Mouse (Mus musculus) brain, embryonic 14.5 days (tissue): ENCODE measurements around the gene AF067063. TPM values are rescaled to one million over a fixed set of nuclear protein-coding genes. Genes with fewer than 3 reads are reported as not detected.

Experiments
- DNase-seq: peaks from one replicate; pipeline ENCODE4 v3.0.0-alpha.2; 2011; ENCODE audit warnings: low read depth
- CTCF ChIP-seq: fragments of 200-500 bp; IDR thresholded peaks from 2 replicates; pipeline ENCODE4 v1.5.1; 2012; ENCODE audit warnings: inconsistent platforms, mild to moderate bottlenecking, moderate library complexity, borderline replicate concordance; ENCODE audit not compliant: insufficient read depth, insufficient read length; ENCODE audit errors: extremely low read depth
- POLR2A ChIP-seq: fragments of 200-500 bp; IDR thresholded peaks from 2 replicates; pipeline ENCODE4 v1.6.1; 2012; ENCODE audit warnings: mild to moderate bottlenecking, inconsistent platforms, borderline replicate concordance; ENCODE audit not compliant: poor library complexity, insufficient read depth, insufficient read length, severe bottlenecking; ENCODE audit errors: extremely low read depth
- polyA plus RNA-seq: library from polyadenylated mRNA; depleted of rRNA; stranded (reverse); fragments of >200 nt; gene quantifications from 2 replicates; pipeline ENCODE4 v1.2.3, GENCODE M21; 2012; rRNA removed

Gene AF067063
- polyA plus RNA-seq, 1 experiment: 0.23 TPM

GRCm38 (mm10) chr13:119791580-119792135 lies 38.4 kb downstream of the AF067063 start:
- DNase-seq: peak; percentile 49
- no peak for TF ChIP-seq POLR2A
- TF ChIP-seq CTCF: no peak

DNA sequence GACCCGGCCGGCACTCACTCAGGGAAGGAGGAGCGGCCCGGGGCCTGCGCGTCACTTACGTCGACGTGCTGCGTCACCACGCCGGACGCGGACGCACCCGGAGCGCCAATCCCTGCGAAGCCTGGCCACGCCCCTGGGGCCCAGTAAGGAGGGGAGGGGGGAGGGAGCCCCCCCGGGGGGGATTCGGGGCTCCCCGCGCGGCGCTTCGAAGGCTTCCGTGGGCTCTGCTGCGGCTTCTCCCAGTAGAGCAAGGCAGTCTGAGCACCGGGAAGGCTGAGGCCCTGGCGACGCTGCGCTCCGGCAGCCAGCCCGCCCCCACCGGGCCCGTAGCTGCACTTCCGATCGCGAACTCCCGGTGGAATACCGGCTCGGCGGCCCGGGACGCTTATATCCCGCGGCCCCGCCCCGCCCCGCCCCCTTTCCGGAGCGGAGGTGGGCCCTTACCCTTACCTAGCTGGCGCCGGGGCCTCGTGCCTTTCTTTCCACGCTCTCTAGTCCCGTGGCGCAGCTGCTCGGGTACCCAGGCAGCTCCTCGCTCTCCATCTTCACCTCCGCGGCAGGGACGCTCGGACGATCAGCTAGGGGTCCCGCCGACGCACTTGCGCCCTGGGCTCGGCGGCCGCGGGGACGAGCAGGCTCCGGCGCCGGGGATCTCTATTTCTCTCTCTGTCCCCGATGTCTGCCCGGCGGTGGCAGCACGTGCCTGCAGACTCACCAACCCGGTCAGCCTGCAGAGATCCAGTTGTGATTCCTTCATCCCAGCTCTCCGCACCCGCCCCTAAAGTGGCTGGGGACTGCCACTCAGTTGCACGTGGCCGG lies 39.0 kb downstream of the AF067063 start, which contains the start of gene Zfp131:
TSS of gene Zfp131 (minus strand) at position 129 of the 819 bp plus-strand sequence.
- peak; percentile 99 for DNase-seq
- TF ChIP-seq POLR2A (peak; percentile 55; the same call in 1 of the 2 replicates), CTCF (no peak)

GRCm38 (mm10) chr13:119789851-119790717 lies 39.9 kb downstream of the AF067063 start:
- DNase-seq: peak; percentile 90
- TF ChIP-seq CTCF: no peak
- TF ChIP-seq POLR2A: peak; percentile 50; the same call in 1 of the 2 replicates

DNA sequence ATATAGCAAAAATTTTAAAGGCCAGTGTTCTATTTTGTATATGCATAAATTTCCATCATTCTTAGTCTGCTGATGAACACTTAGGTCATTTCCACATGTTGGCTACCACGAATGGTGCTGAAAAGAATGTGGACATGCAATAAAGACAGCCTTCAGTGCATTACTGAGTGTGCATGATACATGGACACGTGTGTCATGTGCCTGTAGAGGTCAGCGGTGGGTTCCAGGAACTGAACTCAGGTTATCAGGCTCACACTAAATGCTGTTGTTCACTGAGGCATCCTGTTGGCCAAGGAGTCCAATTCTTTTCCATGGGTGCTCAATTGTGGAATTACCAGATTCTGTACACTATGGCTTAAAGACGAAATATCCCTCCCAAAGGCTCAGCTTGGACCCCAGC lies 46.4 kb downstream of the AF067063 start:
- no peak for DNase-seq
- TF ChIP-seq CTCF: peak; percentile 3; the same call in 1 of the 2 replicates
- no peak for TF ChIP-seq POLR2A

Other genes with a start within 250 kb of the AF067063 start
- 0.29 and 0.30 TPM in 2 replicates for gene Ccl28, start 206.4 kb downstream of the AF067063 start, polyA plus RNA-seq
- gene Hmgcs1, start 139.8 kb downstream of the AF067063 start, polyA plus RNA-seq: 234 and 317 TPM in 2 replicates
- gene Nim1k, start 74.3 kb downstream of the AF067063 start, polyA plus RNA-seq: 1.1 and 1.8 TPM in 2 replicates
- 27.2 and 33.4 TPM in 2 replicates for gene Zfp131, start 39.3 kb downstream of the AF067063 start, polyA plus RNA-seq
- not detected in 2 replicates for gene D13Ertd608e, start 5.8 kb upstream of the AF067063 start, polyA plus RNA-seq
- not detected in 2 replicates for gene Tcstv1, start 64.6 kb upstream of the AF067063 start, polyA plus RNA-seq
- gene Gm21761, start 99.1 kb upstream of the AF067063 start, polyA plus RNA-seq: not detected in 2 replicates
- not detected in 2 replicates for gene B020031M17Rik, start 120.6 kb upstream of the AF067063 start, polyA plus RNA-seq
- gene Gm36079, start 196.8 kb upstream of the AF067063 start, polyA plus RNA-seq: not detected in 2 replicates
- not detected in 2 replicates for gene Gm21188, start 222.0 kb upstream of the AF067063 start, polyA plus RNA-seq